Mouse (Mus musculus): ENCODE results near the gene Slc25a3. TPM values are rescaled to one million over a fixed set of nuclear protein-coding genes. Genes with fewer than 3 reads are reported as not detected.

Slc25a3 gene
- polyA plus RNA-seq (2014; fragmentation: Illumina TruSeq; extraction: RNeasy Lipid Tissue Mini Kit (QIAGEN cat#74804); ENCODE audit: low read depth, low replicate concordance) = 1,184 TPM

DNA sequence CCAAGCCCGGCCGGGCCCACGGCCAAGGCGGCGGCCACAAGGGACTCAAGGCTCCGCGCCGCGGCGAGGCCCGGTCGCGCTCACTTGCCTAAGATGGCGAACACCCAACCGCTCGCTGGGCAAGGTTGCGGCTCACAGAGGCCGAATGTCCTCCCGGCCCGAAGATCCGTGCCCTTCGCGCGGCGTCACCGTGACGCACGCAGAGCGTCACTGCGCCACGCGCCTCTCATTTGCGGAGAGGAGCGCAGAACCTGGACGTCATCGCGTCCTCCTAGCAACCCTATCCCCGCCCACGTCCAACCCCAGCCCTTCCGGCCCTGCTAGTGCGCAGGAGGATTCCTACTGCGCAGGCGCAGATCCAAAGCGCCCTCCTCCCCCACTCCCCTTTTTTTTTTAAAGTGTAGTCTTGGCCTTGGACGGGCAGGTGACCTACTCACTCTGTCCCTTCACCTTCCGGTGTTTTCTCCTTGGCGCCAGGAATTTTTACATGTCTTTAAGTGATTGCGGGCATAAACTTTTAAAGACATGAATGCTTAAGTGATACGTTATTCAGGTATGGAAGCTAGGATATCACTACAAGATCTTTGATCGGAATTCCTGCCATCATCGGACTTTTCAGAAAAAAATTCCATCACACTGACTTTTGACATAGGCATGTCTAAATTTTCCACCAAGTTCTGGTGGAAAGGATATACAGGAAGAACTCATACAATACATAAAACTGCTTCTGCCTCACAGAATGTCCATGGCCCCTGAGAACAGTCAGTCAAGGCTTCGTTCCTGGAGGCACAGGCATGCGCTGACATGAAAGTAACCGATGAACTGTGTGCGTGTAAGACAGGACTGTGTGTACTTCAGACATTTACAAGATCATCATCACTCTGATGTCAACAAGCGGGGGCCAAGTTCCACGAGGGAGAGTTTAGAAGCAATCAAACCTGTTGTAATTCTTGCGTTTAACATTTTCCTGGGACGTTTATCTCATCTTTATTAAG is at the start of gene Slc25a3:
Slc25a3 (minus strand) TSS at position 232 of the 995 bp plus-strand sequence.

DNA sequence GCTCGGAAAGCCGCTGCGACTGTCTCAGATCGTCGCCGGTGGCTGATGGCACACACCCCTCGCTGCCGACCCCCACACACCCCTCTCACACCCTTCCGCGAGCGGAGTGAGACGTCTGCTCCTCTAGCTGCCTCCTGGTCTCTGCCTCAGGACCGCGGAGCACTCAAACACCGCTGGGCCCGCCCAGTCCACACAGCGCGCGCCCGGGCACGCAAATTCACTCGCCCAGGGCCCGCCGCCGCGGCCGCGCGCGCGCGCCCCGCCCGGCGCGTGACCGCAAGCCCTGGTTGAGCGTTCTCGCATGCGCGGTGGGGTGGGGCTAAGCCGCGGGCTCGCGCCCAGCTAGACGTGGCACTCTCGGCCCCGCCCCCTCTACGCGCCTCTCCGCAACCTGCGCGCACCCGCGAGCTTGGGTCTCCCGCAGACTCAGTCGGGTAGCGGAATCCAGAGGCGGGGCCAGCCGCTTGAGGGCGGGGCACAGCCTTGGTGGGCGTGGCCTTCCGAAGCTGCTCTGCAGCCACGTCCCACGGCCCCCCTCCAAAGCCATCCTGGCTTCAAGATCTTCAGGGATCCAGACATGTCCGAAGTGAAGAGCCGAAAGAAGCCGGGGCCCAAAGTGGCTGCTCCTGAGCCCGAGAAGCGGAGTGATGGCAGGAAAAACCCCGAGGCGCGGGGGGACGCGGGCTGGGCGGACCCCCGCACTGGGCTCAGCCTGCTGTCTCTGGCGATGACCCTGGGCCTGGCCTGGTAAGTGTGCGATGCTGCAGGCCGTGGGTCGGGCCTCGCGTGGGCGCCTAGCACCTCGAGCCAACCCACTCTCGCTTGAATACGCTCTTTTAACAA is 41.1 kb downstream of the Slc25a3 start, which contains the start of the genes Apaf1 and Ikbip:
Apaf1 (minus strand) TSS at position 221 of the 843 bp plus-strand sequence.
Ikbip (plus strand) TSS at position 391 of the 843 bp plus-strand sequence.

Other genes with a start within 250 kb of the Slc25a3 start
- gene Apaf1, start 41.3 kb downstream of the Slc25a3 start, polyA plus RNA-seq (2014; fragmentation: Illumina TruSeq; extraction: RNeasy Lipid Tissue Mini Kit (QIAGEN cat#74804); ENCODE audit: low read depth, low replicate concordance) = 7.1 TPM
- 87.2 TPM for gene Ikbip, start 41.1 kb downstream of the Slc25a3 start, polyA plus RNA-seq (2014; fragmentation: Illumina TruSeq; extraction: RNeasy Lipid Tissue Mini Kit (QIAGEN cat#74804); ENCODE audit: low read depth, low replicate concordance)
- gene Tmpo, start 57.3 kb upstream of the Slc25a3 start, polyA plus RNA-seq (2014; fragmentation: Illumina TruSeq; extraction: RNeasy Lipid Tissue Mini Kit (QIAGEN cat#74804); ENCODE audit: low read depth, low replicate concordance) = 218 TPM

Measured in adrenal gland, adult 10 weeks (tissue).